Mouse (Mus musculus) adrenal gland, postnatal 14 days (tissue): ENCODE results near the gene Nepro. TPM values are rescaled to one million over a fixed set of nuclear protein-coding genes. Genes with fewer than 3 reads are reported as not detected.

Experiments
- DNase-seq: peaks from one replicate; pipeline ENCODE4 v3.0.0; 2021; ENCODE audit warnings: mixed read lengths
- long read RNA-seq, 2 experiments: library from polyadenylated mRNA; stranded (forward); transcript quantifications; one replicate each; pipeline ENCODE4 v2.0.0; 2021
- total RNA-seq: library from RNA; stranded (reverse); gene quantifications from 2 replicates; pipeline ENCODE4 v1.2.3, GENCODE M21; 2021

Gene Nepro
- 9.2 and 10.8 TPM in 2 replicates for total RNA-seq
- long read RNA-seq, experiment 1, partial matches to known transcripts, result 0 of 2 reads
- long read RNA-seq, experiment 1, other reads (novel, unspliced or antisense), result 1 of 2 reads
- long read RNA-seq, experiment 2, partial matches to known transcripts, result 1 of 5 reads
- long read RNA-seq, experiment 2, other reads (novel, unspliced or antisense), result 1 of 5 reads

DNA sequence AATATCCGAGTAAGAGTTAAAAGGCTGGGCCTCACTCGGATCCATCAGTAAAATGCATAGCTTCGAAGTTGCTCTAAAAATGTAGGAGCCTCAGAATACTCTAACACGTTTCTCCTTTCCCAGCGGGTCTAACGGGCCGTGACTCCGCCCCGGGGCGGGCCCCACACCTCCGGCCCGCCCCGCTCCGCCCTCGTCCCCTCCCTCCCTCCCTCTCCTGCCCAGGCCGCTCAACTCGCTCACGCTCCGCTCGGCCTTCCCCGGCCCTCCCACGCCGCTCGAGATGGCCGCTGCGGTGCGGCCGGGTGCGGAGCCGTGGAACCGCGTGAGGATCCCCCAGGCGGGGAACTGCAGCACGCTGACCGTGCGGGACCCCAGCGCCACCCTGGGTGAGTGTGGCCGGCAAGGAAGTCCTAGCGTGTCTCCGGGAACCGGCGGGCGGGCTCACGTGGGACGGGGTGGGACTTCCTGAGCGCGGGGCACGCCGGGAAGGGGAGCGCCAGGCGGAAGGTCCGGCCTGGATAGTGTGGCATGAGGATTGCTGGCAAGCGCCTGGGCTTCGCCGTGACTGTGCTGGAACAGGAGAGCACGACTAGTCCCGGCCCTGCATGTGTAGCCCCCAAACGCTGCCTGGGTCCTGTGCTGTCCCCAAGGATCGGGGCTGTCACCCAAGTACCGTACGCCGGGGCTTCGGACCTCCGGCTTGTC is at the start of gene Nepro:
Gene Nepro (plus strand): TSS at position 219 of the 705 bp plus-strand sequence.
- DNase-seq, result peak; percentile 96

- DNase-seq, result no peak
Observed at GRCm38 (mm10) chr16:44676357-44676756, 47.7 kb upstream of the Nepro start.

DNA sequence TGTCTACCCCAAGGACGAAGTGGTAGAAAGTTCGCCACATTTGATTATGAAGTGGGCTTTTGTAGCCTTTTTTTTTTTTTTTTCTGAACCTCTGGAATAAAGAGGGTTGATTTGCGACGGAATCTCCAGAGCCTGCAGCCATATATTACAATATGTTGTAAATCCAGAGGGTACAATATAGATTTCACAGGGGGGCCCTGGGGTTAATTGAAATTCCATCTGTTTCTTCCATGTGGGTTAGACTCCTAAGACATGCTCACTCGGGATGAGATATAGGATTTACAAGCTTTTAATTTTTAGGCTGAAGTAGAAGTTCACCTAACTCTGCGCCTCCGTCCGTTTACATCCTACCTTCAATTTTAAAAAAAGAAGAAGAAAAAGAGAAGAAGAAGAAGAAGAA is 45.0 kb upstream of the Nepro start:
- no peak for DNase-seq

GRCm38 (mm10) chr16:44679503-44679971 is 44.6 kb upstream of the Nepro start:
- no peak for DNase-seq

GRCm38 (mm10) chr16:44680756-44681498 is 43.2 kb upstream of the Nepro start:
- peak; percentile 19 for DNase-seq

DNA sequence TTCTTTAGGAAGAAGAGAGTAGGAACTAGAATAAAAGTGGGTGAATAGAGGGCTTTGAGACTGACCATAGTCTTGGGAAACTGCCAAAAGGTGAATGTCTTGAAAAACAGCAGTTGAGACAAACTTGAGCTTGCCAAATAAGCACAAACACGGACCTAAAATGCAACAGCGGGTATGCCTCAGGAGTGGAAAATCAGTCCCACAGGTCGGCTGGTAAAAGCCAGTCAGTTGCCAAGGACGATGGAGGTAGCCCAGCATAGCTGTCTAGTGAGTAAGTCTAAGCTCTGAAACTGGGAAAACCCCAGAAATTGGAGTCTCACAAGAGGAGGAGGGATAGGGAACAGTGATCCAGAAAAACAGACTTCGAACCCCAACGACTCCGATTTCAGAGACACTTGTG is 39.5 kb upstream of the Nepro start:
- DNase-seq, result no peak

- peak; percentile 32 for DNase-seq
Observed at GRCm38 (mm10) chr16:44685401-44685800, 38.7 kb upstream of the Nepro start.

DNA sequence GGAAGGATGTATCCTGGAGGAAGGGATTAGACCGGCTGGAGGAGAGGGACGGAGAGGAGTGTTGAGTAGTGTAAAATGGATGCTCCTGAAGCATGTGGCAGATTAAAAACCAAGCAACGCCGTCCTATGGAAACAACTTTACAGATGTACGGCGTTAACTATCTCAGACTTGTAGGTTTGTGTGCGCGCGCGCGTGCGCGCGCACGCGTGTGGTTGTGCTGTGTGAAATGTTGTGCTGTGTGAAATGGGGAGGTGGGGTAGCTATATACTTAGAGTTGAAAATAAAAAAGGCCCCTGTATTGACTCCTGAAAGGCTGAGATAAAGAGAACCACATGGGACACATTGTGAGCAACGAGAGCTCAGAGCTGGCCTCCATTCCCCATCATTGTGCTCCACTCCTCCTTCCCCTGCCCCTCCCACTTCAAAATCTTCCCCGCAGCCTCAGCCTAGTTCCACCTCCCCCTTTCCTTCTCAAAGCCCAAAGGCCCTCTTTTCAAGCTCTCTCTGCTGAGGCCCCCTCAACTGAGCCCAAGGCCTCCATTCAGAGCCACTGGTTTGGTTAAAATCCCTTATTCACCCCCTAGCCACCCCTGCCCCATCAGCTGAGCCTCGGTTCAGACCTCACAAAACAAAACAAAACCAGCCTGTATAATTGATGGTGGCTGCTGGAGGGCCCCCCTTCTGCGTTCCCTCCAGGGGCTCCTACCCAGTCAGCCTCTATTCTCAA is 36.9 kb upstream of the Nepro start:
- DNase-seq, result no peak

DNA sequence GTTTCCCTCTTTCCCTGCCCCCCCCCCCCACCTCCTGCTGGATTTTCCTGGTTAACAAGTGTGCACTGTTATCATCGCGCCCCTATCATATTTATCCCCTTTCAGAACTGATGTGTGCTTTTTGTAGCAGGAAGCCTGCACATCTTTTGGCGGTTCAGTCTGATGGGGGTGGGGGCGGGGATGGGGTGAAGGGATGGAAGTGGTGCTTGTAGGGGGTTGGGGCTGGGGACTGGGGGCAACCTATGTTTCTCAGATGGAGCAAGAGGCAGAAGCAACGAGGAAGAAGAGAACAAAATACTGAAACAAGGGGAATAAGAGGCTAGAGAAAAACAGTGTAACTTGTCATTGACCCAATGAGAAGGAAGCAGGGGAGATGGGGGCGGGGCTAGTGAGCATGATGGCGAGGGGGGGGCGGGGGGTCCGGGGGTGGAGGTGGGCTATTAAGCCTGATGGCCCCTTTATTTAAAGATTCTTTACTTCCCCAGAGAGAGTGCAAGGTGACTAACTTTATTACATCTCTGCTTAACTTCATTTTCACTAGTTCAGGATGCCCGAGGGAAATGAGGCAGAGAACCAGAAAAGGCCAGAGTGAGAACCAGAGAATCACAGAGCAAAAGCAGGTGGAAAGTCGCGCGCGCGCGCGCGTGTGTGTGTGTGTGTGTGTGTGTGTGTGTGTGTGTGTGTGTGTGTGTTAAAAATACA is 36.2 kb upstream of the Nepro start:
- DNase-seq, result no peak

DNA sequence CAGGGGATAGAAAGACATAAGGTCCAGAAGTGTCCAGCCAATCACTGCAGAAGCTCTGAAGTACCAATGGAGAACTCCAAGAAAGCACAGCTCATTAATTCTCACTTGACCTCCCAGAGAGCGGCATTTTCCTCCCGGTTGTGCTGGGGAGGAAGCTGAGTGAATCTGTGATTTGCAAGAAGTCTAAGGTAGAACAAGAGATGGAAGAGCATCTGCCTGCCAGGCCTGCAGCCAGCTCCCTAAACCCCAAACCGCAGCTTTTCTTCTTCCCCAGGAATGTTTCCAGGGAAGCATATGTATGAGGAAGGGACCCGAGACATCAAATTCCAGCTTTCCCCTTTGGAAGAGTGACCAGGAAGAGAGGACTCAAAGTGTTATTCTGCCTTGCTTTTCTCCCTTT is 35.6 kb upstream of the Nepro start:
- DNase-seq, result no peak

DNA sequence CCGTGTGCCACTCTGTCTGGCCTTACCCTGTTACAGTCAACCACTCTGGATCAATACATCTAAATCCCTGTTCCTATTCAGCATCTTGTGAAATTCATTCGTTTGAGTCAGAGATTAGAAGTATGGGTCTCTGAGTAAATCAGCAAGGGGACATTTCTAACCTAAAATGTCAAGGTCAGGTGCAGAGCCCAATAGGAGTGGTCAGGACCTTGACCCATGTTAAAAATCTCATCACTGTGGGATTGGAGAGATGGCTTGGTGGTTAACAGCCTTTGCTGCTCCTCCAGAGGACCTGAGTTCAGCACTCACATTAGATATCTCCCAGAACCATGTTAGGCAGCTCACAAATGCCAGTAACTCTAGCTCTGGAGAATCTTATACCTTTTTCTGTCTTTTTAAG is 33.6 kb upstream of the Nepro start:
- no peak for DNase-seq

DNA sequence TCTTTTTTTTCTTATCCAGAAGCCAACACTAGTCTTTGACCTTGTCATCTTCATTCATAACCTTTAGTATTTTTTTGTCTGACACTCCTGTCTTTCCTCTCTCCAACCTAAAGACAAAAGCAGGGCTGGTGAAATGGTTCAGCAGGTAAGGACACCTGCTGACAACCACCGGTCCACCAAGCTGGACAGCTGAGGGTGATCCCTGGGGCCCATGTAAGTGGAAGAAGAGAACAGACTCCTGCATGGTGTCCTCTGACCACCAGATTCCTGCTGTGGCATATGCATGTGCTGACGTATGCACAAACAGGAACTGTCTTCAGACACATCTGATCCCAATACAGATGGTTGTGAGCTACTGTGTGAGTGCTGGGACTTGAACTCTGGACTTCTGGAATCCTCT is 33.0 kb upstream of the Nepro start:
- DNase-seq, result no peak

DNA sequence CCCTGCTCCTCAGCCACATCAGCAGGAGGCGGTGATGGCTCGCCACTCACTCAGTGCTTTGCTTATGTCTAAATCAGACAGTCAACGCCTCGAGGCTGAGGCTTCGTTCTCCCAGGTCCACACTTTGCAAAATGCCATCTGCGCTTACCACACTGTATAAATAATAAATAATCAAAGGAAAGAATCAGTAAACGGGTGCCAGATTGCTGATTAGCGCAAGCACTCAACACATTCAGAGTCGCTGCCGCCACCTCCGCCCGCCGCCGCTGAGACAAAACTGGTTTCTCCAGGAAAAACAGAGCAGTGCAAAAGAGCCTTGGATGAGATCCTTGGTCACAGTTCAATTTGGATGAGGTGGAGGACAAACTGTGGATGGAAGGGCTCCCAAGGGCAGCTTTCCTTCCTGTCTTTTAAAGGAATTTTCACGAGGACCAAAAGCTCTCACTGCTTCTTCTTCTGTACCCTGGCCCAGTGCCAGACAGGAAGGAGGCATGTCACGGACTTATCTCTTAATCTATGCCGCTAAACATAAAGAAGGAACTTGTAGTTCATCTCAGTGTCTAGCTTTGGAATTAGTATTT is 32.5 kb upstream of the Nepro start:
- peak; percentile 81 for DNase-seq

GRCm38 (mm10) chr16:44692541-44692940 is 31.6 kb upstream of the Nepro start:
- no peak for DNase-seq

DNA sequence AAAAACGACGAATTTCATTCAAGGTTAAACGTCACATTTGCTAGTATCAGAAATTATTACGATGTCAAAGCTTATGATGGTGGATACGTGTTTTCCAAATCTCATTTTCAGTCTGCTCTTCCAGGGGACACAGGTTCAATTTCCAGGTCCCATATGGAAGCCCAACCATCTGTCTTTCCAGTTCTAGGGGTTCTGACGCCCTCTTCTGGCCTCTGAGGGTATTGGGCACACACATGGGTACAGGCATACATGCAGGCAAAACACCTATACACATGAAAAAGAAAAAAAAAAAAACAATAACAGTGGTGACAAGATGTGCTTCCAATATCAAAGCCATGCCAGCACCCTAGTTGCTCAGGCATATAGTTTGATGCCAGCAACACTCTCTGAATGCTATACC is 30.4 kb upstream of the Nepro start:
- peak; percentile 65 for DNase-seq

DNA sequence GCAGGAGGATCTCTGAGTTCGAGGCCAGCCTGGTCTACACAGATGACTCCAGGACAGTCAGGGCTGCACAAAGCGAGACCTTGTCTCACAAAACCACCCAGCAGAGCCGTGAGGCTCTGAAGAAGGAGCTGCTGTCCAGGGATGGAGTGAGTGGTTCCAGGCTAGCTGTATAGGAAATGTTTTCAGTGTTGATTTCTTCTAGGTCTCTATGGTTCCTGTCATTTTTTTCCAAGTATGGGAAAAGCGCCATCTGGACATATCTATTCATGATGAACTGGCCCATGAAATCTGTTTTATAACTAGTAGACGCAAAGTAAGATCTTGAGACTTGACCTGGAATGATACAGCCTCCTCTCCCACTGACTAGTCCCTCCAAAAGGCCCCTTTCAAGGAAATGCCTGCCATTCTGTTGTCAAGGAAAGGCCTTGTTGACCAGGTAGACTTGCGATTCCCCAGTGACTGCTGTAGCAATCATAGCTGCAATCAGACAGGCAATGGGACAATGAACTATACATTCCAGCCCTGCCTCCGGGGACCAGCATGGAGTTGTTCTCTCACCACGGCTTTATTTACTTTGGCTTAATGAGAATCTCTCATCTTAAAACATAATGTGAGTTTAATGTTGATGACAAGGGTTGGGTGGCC is 28.8 kb upstream of the Nepro start:
- no peak for DNase-seq

DNA sequence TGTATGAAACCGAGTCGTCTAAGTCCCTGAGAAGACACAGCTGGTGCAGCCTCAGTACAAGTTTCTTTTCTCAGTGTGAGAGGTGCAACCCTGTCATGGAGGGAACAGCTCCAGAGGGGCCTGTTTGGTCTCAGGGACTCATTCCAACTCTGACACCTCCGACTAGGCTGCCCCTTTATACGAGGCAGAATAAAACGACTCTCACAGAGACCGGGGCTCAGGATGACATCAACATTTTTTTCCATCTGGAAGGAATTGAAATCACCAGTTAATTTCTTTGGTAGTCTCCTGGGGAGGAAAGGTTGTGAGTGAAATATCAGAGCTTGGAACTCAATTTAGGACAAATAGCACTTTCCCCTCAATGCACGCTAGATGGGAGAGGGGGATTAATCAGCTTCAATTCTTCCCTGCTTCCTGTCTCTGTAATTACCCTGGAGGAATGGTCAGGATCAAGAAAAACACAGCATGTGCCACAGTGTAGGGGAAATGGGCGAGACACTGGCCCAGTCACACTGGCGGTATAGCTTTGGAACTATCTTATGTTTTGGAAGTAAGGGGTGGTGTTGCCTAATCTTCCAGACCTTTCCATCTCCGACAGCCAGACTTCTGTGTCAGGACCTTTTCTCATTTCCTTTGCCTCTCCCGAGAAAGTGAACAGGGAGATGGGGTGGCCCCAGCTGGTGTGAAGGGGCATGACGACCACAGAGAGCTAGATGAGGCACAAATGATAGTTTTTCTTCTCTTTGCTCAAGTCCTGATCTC is 28.1 kb upstream of the Nepro start:
- no peak for DNase-seq

DNA sequence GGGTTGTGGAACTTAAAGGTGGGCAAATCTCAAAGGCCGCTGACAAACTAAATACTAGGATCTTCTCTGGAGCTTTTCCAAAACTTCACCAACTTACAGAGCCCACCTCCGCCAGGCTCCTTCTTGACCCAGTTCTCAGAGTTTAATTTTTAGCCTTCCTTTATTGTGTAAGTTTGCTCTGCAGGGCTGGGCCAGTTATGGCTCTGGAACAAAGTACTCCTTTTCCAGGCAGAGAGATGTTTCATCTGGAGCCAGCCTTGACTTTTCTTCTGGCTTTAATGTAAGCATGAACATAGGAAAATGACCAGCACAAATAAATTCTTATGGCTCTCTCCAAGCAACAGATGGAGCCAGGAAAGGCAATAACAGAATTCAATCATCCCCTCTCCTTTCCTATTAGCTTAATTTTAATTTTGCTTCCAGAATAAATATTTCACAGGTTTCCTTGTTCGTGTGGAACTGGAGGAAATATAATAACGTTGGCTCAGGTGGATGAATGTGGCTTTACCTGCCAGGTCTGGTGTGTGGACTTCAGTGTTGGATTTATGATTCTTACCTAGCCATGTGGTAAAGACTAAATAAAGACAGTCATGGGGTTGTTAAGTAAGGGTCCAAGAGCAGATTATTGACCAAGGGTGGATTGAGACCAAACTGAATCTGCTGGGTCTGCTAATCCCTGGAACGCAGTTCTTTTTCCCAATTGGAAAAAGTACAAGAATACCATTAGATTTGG is 26.5 kb upstream of the Nepro start:
- DNase-seq, result no peak

DNA sequence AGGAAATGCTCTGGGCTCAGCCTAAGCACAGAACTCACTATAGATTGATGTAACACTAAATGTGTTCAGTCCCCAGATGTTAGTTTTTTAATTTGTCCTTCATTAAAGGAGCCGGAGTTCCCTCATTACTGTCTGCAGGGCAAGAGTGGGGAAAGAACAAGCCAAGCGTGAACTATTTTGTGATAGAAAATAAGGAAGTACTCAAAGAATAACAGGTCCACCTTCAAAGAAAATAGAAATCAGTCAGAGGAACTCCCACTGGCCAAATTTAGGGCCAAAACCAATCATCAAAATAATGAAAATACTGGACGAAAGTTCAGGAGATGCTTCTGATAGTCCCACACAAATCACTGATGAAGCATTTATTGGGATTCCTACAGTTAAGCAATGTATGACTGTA is 22.9 kb upstream of the Nepro start:
- DNase-seq, result no peak

- DNase-seq, result no peak
Observed at GRCm38 (mm10) chr16:44702272-44702671, 21.8 kb upstream of the Nepro start.
